Mouse (Mus musculus): Measurements from ENCODE around the gene Grik4. TPM values are rescaled to one million over a fixed set of nuclear protein-coding genes. Genes with fewer than 3 reads are reported as not detected.

Gene Grik4
- polyA plus RNA-seq (2017; shearing (Covaris generic)), result not detected

GRCm38 (mm10) chr9:42943781-42944535 lies at the start of gene Grik4:
TSS of gene Grik4 (minus strand) at chr9:42944493.

GRCm38 (mm10) chr9:42507709-42508108 lies 436.6 kb downstream of the Grik4 start, which contains the start of gene Tbcel:
TSS of gene Tbcel (minus strand) at chr9:42507809.

Other genes starting within 250 kb of the Grik4 start
- gene Arhgef12, start 162.7 kb upstream of the Grik4 start, polyA plus RNA-seq (2017; shearing (Covaris generic)), result 2.5 TPM
- gene Tmem136, start 172.1 kb upstream of the Grik4 start, polyA plus RNA-seq (2017; shearing (Covaris generic)), result 7.1 TPM

Measured in CD4-positive, CD25-positive, alpha-beta regulatory T cell, adult 9 weeks (primary cell).